Mouse (Mus musculus): Measurements from ENCODE around the gene Brd4. TPM values are rescaled to one million over a fixed set of nuclear protein-coding genes. Genes with fewer than 3 reads are reported as not detected.
A peak's percentile ranks its signal among the peaks of the same experiment; 100 is the strongest.

Brd4 gene
- polyA plus RNA-seq, 1 experiment from 2014 or later = 82.2 TPM

- Histone ChIP-seq H3K36me3 (ENCODE audit: control insufficient read depth, insufficient read depth, low read length) (no peaks in the 10 kb centered on the region), H3K9me3 (ENCODE audit: control insufficient read depth, low read length) (no peaks in the 10 kb centered on the region), H3K4me1 (ENCODE audit: control insufficient read depth, insufficient read depth, low read length) (no peaks in the 10 kb centered on the region), H3K27ac (ENCODE audit: low read depth, low read length) (no peak overlapping the region), H3K9ac (replicated peaks; ENCODE audit: low read depth, low read length) (no peak overlapping the region), H3K27me3 (ENCODE audit: control insufficient read depth, insufficient read depth, low read length) (no peaks in the 10 kb centered on the region), H3K4me3 (ENCODE audit: low read depth, low read length) (no peak overlapping the region), H3K4me2 (ENCODE audit: low read depth, low read length) (no peak overlapping the region)
- ATAC-seq (ENCODE audit: low read depth) = no peak
- 89% methylated on average over 2 of the region's 2 CpGs for WGBS
Measured at GRCm38 (mm10) chr17:32253261-32253660, 31.3 kb downstream of the Brd4 start.

DNA sequence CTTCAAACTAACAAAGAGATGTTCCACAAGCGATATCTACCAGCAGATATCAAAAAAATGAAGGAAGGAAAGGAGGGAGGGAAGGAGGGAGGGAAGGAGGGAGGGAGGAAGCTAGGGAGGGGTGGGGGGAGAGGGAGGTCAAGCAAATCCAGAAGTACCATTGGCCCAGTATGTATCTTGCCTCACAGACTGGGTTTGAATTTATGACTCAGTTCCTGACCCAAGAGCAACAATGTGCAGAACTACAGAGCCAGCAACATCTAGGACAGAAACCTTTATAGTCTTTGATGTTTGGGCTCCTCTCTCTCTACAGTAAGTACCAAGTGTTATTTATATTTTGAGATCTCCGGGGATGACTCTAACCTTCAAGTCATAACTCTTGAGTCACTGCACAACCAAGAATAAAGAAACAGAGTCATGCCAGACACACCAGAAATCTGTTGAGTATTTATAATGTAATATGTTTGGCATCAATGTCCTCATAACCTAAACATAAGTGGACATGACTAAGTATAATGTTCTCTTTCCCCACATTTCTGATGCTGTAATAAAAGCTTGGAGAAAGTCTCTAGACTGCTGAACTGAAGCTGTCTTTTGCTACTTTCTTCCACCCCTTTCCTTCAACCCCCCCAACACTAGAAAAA, 32.6 kb downstream of the Brd4 start:
- Histone ChIP-seq H3K9ac (replicated peaks; ENCODE audit: low read depth, low read length) (no peak overlapping the region), H3K4me2 (ENCODE audit: low read depth, low read length) (no peak overlapping the region), H3K36me3 (ENCODE audit: control insufficient read depth, insufficient read depth, low read length) (no peaks in the 10 kb centered on the region), H3K4me1 (ENCODE audit: control insufficient read depth, insufficient read depth, low read length) (no peaks in the 10 kb centered on the region), H3K4me3 (ENCODE audit: low read depth, low read length) (no peak overlapping the region), H3K9me3 (ENCODE audit: control insufficient read depth, low read length) (no peaks in the 10 kb centered on the region), H3K27ac (ENCODE audit: low read depth, low read length) (no peak overlapping the region), H3K27me3 (ENCODE audit: control insufficient read depth, insufficient read depth, low read length) (no peaks in the 10 kb centered on the region)
- WGBS = 83% methylated on average over 2 of the region's 2 CpGs
- no peak for ATAC-seq (ENCODE audit: low read depth)

DNA sequence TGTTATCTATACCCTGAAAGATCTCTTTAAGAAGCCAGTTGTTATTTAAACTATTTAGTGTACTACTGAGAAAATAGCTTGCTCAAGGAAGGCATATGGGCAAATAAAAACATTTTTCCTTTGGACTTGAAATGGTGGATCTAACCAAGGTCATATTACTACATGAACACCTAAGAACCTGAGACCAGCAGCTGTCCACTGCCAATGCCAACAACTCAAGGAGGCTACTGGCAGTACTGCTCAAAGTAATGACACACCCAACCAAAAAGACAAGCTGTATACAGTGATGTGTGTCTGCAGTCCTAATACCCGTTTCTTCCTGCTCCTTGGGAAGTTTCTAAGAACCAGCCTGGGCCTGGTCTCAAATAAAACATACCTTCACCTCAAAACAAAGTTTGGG, 34.5 kb downstream of the Brd4 start:
- no peak overlapping the region for H3K27ac ChIP-seq (ENCODE audit: low read depth, low read length)
- 96% methylated on average over 1 of the region's 1 CpGs for WGBS
- no peaks in the 10 kb centered on the region for H3K9me3 ChIP-seq (ENCODE audit: control insufficient read depth, low read length)
- no peaks in the 10 kb centered on the region for H3K4me1 ChIP-seq (ENCODE audit: control insufficient read depth, insufficient read depth, low read length)
- no peak for ATAC-seq (ENCODE audit: low read depth)
- H3K27me3 ChIP-seq (ENCODE audit: control insufficient read depth, insufficient read depth, low read length) = no peaks in the 10 kb centered on the region
- H3K4me3 ChIP-seq (ENCODE audit: low read depth, low read length) = no peak overlapping the region
- H3K36me3 ChIP-seq (ENCODE audit: control insufficient read depth, insufficient read depth, low read length) = no peaks in the 10 kb centered on the region
- H3K9ac ChIP-seq (replicated peaks; ENCODE audit: low read depth, low read length) = no peak overlapping the region
- no peak overlapping the region for H3K4me2 ChIP-seq (ENCODE audit: low read depth, low read length)

DNA sequence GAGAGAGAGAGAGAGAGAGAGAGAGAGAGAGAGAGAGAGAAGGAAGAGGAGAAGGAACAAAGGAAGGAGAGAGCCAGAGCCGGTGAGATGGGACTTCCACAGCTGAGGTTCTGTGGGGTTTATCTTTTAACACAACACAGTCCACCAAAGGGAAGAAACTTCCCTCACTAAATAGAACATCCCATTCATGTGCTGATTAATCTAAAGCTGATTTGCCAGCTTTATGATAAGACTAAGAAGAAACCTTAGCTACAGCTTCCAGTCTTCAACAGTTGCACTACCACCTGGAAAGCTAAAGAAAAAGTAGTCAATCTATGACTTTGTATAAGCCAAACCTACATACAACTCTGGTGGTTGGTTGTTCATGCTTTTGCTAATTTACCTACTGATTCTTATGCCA, 36.3 kb downstream of the Brd4 start:
- H3K9ac ChIP-seq (replicated peaks; ENCODE audit: low read depth, low read length) = no peak overlapping the region
- ATAC-seq (ENCODE audit: low read depth) = no peak
- no peak overlapping the region for H3K27ac ChIP-seq (ENCODE audit: low read depth, low read length)
- WGBS = 100% methylated on average over 1 of the region's 1 CpGs
- H3K4me1 ChIP-seq (ENCODE audit: control insufficient read depth, insufficient read depth, low read length) = no peaks in the 10 kb centered on the region
- no peaks in the 10 kb centered on the region for H3K27me3 ChIP-seq (ENCODE audit: control insufficient read depth, insufficient read depth, low read length)
- H3K36me3 ChIP-seq (ENCODE audit: control insufficient read depth, insufficient read depth, low read length) = no peaks in the 10 kb centered on the region
- H3K4me2 ChIP-seq (ENCODE audit: low read depth, low read length) = no peak overlapping the region
- no peak overlapping the region for H3K4me3 ChIP-seq (ENCODE audit: low read depth, low read length)
- no peaks in the 10 kb centered on the region for H3K9me3 ChIP-seq (ENCODE audit: control insufficient read depth, low read length)

- no peaks in the 10 kb centered on the region for H3K9me3 ChIP-seq (ENCODE audit: control insufficient read depth, low read length)
- no peak overlapping the region for H3K4me2 ChIP-seq (ENCODE audit: low read depth, low read length)
- no peak for ATAC-seq (ENCODE audit: low read depth)
- WGBS = 100% methylated on average over 1 of the region's 1 CpGs
- no peaks in the 10 kb centered on the region for H3K27me3 ChIP-seq (ENCODE audit: control insufficient read depth, insufficient read depth, low read length)
- no peaks in the 10 kb centered on the region for H3K4me1 ChIP-seq (ENCODE audit: control insufficient read depth, insufficient read depth, low read length)
- no peaks in the 10 kb centered on the region for H3K36me3 ChIP-seq (ENCODE audit: control insufficient read depth, insufficient read depth, low read length)
- H3K4me3 ChIP-seq (ENCODE audit: low read depth, low read length) = no peak overlapping the region
- no peak overlapping the region for H3K27ac ChIP-seq (ENCODE audit: low read depth, low read length)
- no peak overlapping the region for H3K9ac ChIP-seq (replicated peaks; ENCODE audit: low read depth, low read length)
Measured at GRCm38 (mm10) chr17:32247616-32248015, 36.9 kb downstream of the Brd4 start.

GRCm38 (mm10) chr17:32246117-32246516, 38.4 kb downstream of the Brd4 start:
- no peaks in the 10 kb centered on the region for H3K9me3 ChIP-seq (ENCODE audit: control insufficient read depth, low read length)
- no peak overlapping the region for H3K4me3 ChIP-seq (ENCODE audit: low read depth, low read length)
- H3K27ac ChIP-seq (ENCODE audit: low read depth, low read length) = no peak overlapping the region
- H3K4me2 ChIP-seq (ENCODE audit: low read depth, low read length) = no peak overlapping the region
- WGBS = 76% methylated on average over 5 of the region's 5 CpGs
- no peaks in the 10 kb centered on the region for H3K36me3 ChIP-seq (ENCODE audit: control insufficient read depth, insufficient read depth, low read length)
- ATAC-seq (ENCODE audit: low read depth) = no peak
- H3K4me1 ChIP-seq (ENCODE audit: control insufficient read depth, insufficient read depth, low read length) = no peaks in the 10 kb centered on the region
- H3K27me3 ChIP-seq (ENCODE audit: control insufficient read depth, insufficient read depth, low read length) = no peaks in the 10 kb centered on the region
- no peak overlapping the region for H3K9ac ChIP-seq (replicated peaks; ENCODE audit: low read depth, low read length)

DNA sequence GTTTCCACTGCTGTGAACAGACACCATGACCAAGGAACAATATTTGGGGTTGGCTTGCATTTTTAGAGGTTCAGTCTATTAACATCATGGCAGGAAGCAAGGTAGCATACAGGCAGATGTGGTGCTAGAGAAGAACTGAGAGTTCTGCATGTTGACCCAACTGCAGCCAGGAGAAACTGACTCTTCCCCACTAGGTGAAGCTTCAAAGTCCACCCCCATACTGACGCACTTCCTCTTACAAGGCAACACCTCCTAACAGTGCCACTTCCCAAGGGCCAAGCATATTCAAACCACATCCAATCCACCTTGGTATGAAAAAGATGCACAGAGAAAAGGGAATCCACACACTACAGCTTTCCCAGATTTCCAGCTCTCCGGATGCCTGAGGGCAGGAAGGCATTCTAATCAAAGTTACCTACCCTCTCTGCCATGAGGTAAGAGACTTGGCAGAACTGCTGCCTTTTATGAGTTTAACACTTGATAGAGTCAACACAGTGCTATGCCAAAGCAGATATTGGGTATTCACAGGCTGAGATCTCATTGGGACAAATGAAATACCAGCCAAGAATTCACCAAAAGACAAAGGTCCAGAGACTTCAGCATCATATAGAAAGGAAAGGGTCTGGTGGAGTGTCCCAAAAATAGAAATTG, 43.5 kb downstream of the Brd4 start:
- Histone ChIP-seq H3K9ac (replicated peaks; ENCODE audit: low read depth, low read length) (no peak overlapping the region), H3K36me3 (ENCODE audit: control insufficient read depth, insufficient read depth, low read length) (no peaks in the 10 kb centered on the region), H3K27ac (ENCODE audit: low read depth, low read length) (no peak overlapping the region), H3K4me2 (ENCODE audit: low read depth, low read length) (no peak overlapping the region), H3K27me3 (ENCODE audit: control insufficient read depth, insufficient read depth, low read length) (no peaks in the 10 kb centered on the region), H3K4me3 (ENCODE audit: low read depth, low read length) (no peak overlapping the region), H3K9me3 (ENCODE audit: control insufficient read depth, low read length) (no peaks in the 10 kb centered on the region), H3K4me1 (ENCODE audit: control insufficient read depth, insufficient read depth, low read length) (peaks cover 2% of the 10 kb centered on the region; the same call in 1 of the 2 replicates)
- WGBS = 93% methylated on average over 2 of the region's 2 CpGs
- no peak for ATAC-seq (ENCODE audit: low read depth)

- no peaks in the 10 kb centered on the region for H3K9me3 ChIP-seq (ENCODE audit: control insufficient read depth, low read length)
- H3K36me3 ChIP-seq (ENCODE audit: control insufficient read depth, insufficient read depth, low read length) = no peaks in the 10 kb centered on the region
- H3K4me1 ChIP-seq (ENCODE audit: control insufficient read depth, insufficient read depth, low read length) = peaks cover 6% of the 10 kb centered on the region; the same call in 1 of the 2 replicates
- 97% methylated on average over 1 of the region's 1 CpGs for WGBS
- no peak overlapping the region for H3K4me3 ChIP-seq (ENCODE audit: low read depth, low read length)
- no peak overlapping the region for H3K27ac ChIP-seq (ENCODE audit: low read depth, low read length)
- no peak for ATAC-seq (ENCODE audit: low read depth)
- no peak overlapping the region for H3K4me2 ChIP-seq (ENCODE audit: low read depth, low read length)
- H3K27me3 ChIP-seq (ENCODE audit: control insufficient read depth, insufficient read depth, low read length) = no peaks in the 10 kb centered on the region
- no peak overlapping the region for H3K9ac ChIP-seq (replicated peaks; ENCODE audit: low read depth, low read length)
Measured at GRCm38 (mm10) chr17:32238589-32238988, 45.9 kb downstream of the Brd4 start.

- H3K4me3 ChIP-seq (ENCODE audit: low read depth, low read length) = no peak overlapping the region
- no peaks in the 10 kb centered on the region for H3K36me3 ChIP-seq (ENCODE audit: control insufficient read depth, insufficient read depth, low read length)
- ATAC-seq (ENCODE audit: low read depth) = peak; percentile 77; the same call in 1 of the 2 replicates
- peaks cover 6% of the 10 kb centered on the region; the same call in 1 of the 2 replicates for H3K4me1 ChIP-seq (ENCODE audit: control insufficient read depth, insufficient read depth, low read length)
- H3K27me3 ChIP-seq (ENCODE audit: control insufficient read depth, insufficient read depth, low read length) = no peaks in the 10 kb centered on the region
- H3K4me2 ChIP-seq (ENCODE audit: low read depth, low read length) = no peak overlapping the region
- H3K9ac ChIP-seq (replicated peaks; ENCODE audit: low read depth, low read length) = no peak overlapping the region
- H3K9me3 ChIP-seq (ENCODE audit: control insufficient read depth, low read length) = no peaks in the 10 kb centered on the region
- H3K27ac ChIP-seq (ENCODE audit: low read depth, low read length) = peak overlapping the region; percentile 50; the same call in 1 of the 2 replicates
- 50% methylated on average over 5 of the region's 5 CpGs for WGBS
Measured at GRCm38 (mm10) chr17:32235534-32236191, 48.9 kb downstream of the Brd4 start.
